Mouse (Mus musculus) bone marrow, adult 2 months (tissue): ENCODE results near the gene Acot4.

Source experiments
- CTCF ChIP-seq: fragments of 200-500 bp; IDR thresholded peaks from 2 replicates; pipeline ENCODE4 v1.5.1; 2011; ENCODE audit warnings: low read length, control low read depth; ENCODE audit not compliant: control insufficient read depth, insufficient read depth
- POLR2A ChIP-seq: fragments of 200-500 bp; IDR thresholded peaks from 2 replicates; pipeline ENCODE4 v1.6.1; 2011; ENCODE audit warnings: low read depth, mild to moderate bottlenecking, control low read depth, low read length, borderline replicate concordance; ENCODE audit not compliant: control insufficient read depth

GRCm38 (mm10) chr12:84042248-84042647 is 4.1 kb downstream of the Acot4 start:
- TF ChIP-seq POLR2A (no peak), CTCF (no peak)
